ENCODE assay signal across 20 mouse cellular contexts in the genomic region with DNA sequence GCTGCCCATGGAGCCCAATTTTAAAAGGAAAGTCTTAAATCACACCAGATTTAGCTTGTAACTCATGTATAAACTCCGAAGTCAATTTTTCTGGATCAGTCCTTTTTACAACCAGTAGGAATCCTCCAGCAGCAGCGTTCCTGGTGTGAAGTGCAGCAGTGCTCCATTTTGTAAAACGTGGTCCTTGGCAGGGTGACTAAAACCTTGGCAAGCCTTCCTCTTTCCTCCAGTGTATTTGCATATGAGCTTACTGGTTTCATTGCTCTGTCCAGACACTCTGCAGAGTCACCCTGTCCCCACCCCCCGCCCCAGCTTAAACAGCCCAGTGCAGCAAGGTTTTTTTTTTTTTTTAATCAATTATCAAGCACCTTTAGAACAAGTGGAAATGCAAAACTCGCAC.
A peak's percentile ranks its signal among the peaks of the same experiment; 100 is the strongest.
DNase-seq lines count a peak whose midpoint lies in the region; ATAC-seq lines count a peak whose summit lies in the region.
"Had no signal": no experiment of that assay in that cellular context is flagged by ENCODE, and none has a peak within 500 bp of the region (broad histone marks: within the 10 kb centered on the region; RNA-seq: fewer than 3 reads in every experiment).

No protein-coding gene starts in this region.

- H3K27ac ChIP-seq in forebrain, embryonic 14.5 days (ENCODE audit: low read depth, low read length), result no peak overlapping the region
- H3K27ac ChIP-seq in forebrain, embryonic 11.5 days (ENCODE audit: low read depth, low read length), result no peak overlapping the region
- H3K27ac ChIP-seq in limb, embryonic 13.5 days, result no peak overlapping the region
- no peak overlapping the region for H3K27ac ChIP-seq in limb, embryonic 10.5 days
- H3K27ac ChIP-seq: liver, embryonic 15.5 days; lung, embryonic 15.5 days; stomach, embryonic 15.5 days had no signal

- WGBS in forebrain, embryonic 14.5 days, result 45% methylated on average over 5 of the region's 5 CpGs
- WGBS in forebrain, embryonic 11.5 days, result 69% methylated on average over 5 of the region's 5 CpGs
- WGBS in limb, embryonic 13.5 days, result 44% methylated on average over 5 of the region's 5 CpGs
- 76% methylated on average over 5 of the region's 5 CpGs for WGBS in limb, embryonic 10.5 days

- no peaks in the 10 kb centered on the region; the same call in 1 of the 2 replicates for H3K4me1 ChIP-seq in forebrain, embryonic 14.5 days (ENCODE audit: control insufficient read depth, insufficient read depth, low read length)
- H3K4me1 ChIP-seq in forebrain, embryonic 11.5 days (replicated peaks; ENCODE audit: control insufficient read depth, insufficient read depth, low read length), result no peaks in the 10 kb centered on the region
- 0 out of 2 replicates have a peak, but pooled peaks cover 3% of the 10 kb centered on the region for H3K4me1 ChIP-seq in limb, embryonic 13.5 days
- no peaks in the 10 kb centered on the region for H3K4me1 ChIP-seq in limb, embryonic 10.5 days
- H3K4me1 ChIP-seq: liver, embryonic 15.5 days; lung, embryonic 15.5 days; megakaryocyte, embryonic 14.5 days; stomach, embryonic 15.5 days had no signal

- peak; percentile 58; the same call in 1 of the 2 replicates for ATAC-seq in forebrain, embryonic 14.5 days
- ATAC-seq in forebrain, embryonic 11.5 days (replicated peaks; ENCODE audit: low FRiP score), result no peak
- ATAC-seq in limb, embryonic 13.5 days (ENCODE audit: low FRiP score, low read depth), result peak; percentile 36; the same call in 1 of the 2 replicates
- ATAC-seq: intestine, postnatal 0 days had no signal

- intact Hi-C loops in gastrocnemius, postnatal 14 days (cut with DNase I; ENCODE audit: low total_unique reads), result no loop called here

- no peak overlapping the region for H3K4me2 ChIP-seq in forebrain, embryonic 14.5 days (ENCODE audit: low read length)
- H3K4me2 ChIP-seq in forebrain, embryonic 11.5 days (ENCODE audit: low read depth, low read length, severe bottlenecking), result no peak overlapping the region
- no peak overlapping the region for H3K4me2 ChIP-seq in limb, embryonic 13.5 days (replicated peaks)
- H3K4me2 ChIP-seq: liver, embryonic 15.5 days; lung, embryonic 15.5 days; stomach, embryonic 15.5 days had no signal

- H3K4me3 ChIP-seq in forebrain, embryonic 14.5 days (ENCODE audit: low read depth, low read length), result no peak overlapping the region
- no peak overlapping the region for H3K4me3 ChIP-seq in forebrain, embryonic 11.5 days (ENCODE audit: low read depth, low read length)
- no peak overlapping the region for H3K4me3 ChIP-seq in limb, embryonic 13.5 days
- no peak overlapping the region for H3K4me3 ChIP-seq in limb, embryonic 10.5 days
- H3K4me3 ChIP-seq: liver, embryonic 15.5 days; lung, embryonic 15.5 days; megakaryocyte, embryonic 14.5 days; stomach, embryonic 15.5 days had no signal

- no peaks in the 10 kb centered on the region for H3K27me3 ChIP-seq in forebrain, embryonic 14.5 days (replicated peaks; ENCODE audit: control insufficient read depth, insufficient read depth, low read length)
- no peaks in the 10 kb centered on the region for H3K27me3 ChIP-seq in forebrain, embryonic 11.5 days (ENCODE audit: control insufficient read depth, insufficient read depth, low read length)
- peaks cover 14% of the 10 kb centered on the region for H3K27me3 ChIP-seq in limb, embryonic 13.5 days
- H3K27me3 ChIP-seq in limb, embryonic 10.5 days (ENCODE audit: low read depth, poor library complexity, severe bottlenecking), result no peaks in the 10 kb centered on the region
- H3K27me3 ChIP-seq: liver, embryonic 15.5 days; lung, embryonic 15.5 days; megakaryocyte, embryonic 14.5 days; stomach, embryonic 15.5 days had no signal

- peak; percentile 62 for DNase-seq in forebrain, embryonic 14.5 days (ENCODE audit: low spot score)
- no peak for DNase-seq in forebrain, embryonic 11.5 days (ENCODE audit: low spot score)
- DNase-seq in limb, embryonic 10.5 days (ENCODE audit: low spot score), result no peak
- DNase-seq in right cerebral cortex, postnatal 10 days (ENCODE audit: low spot score in 2 of 2), result peak; percentile 24 to 37
- no peak for DNase-seq in right cerebral cortex, postnatal 14 days
- DNase-seq in gastrocnemius, postnatal 14 days, result no peak
- DNase-seq: adrenal gland, postnatal 10 days; B cell, adult 2 months; cerebellum, adult 9-10 months; kidney, postnatal 36 days; layer of hippocampus, postnatal 36 days; liver; lung, postnatal 36 days; thymus, postnatal 25 days had no signal

- no peaks in the 10 kb centered on the region for H3K36me3 ChIP-seq in forebrain, embryonic 14.5 days (ENCODE audit: control insufficient read depth, insufficient read depth, low read length)
- no peaks in the 10 kb centered on the region for H3K36me3 ChIP-seq in forebrain, embryonic 11.5 days (ENCODE audit: control insufficient read depth, insufficient read depth, low read length)
- H3K36me3 ChIP-seq in limb, embryonic 13.5 days, result no peaks in the 10 kb centered on the region
- no peaks in the 10 kb centered on the region for H3K36me3 ChIP-seq in limb, embryonic 10.5 days
- H3K36me3 ChIP-seq: liver, embryonic 15.5 days; lung, embryonic 15.5 days; stomach, embryonic 15.5 days had no signal

- H3K9ac ChIP-seq in forebrain, embryonic 14.5 days (ENCODE audit: low read length), result no peak overlapping the region
- H3K9ac ChIP-seq in forebrain, embryonic 11.5 days (ENCODE audit: low read length), result no peak overlapping the region
- no peak overlapping the region for H3K9ac ChIP-seq in limb, embryonic 13.5 days
- H3K9ac ChIP-seq: liver, embryonic 15.5 days; lung, embryonic 15.5 days; stomach, embryonic 15.5 days had no signal

- no peaks in the 10 kb centered on the region for H3K9me3 ChIP-seq in forebrain, embryonic 14.5 days (replicated peaks; ENCODE audit: control insufficient read depth, low read length)
- no peaks in the 10 kb centered on the region for H3K9me3 ChIP-seq in forebrain, embryonic 11.5 days (ENCODE audit: control insufficient read depth, low read length)
- H3K9me3 ChIP-seq in limb, embryonic 13.5 days, result no peaks in the 10 kb centered on the region
- H3K9me3 ChIP-seq in limb, embryonic 10.5 days (replicated peaks), result no peaks in the 10 kb centered on the region
- H3K9me3 ChIP-seq: liver, embryonic 15.5 days; lung, embryonic 15.5 days; megakaryocyte, embryonic 14.5 days; stomach, embryonic 15.5 days had no signal

Comparison
In these comparisons a context has a peak if more than half of its experiments do, and no peak if none do; other contexts are left out.
1. DNase-seq: peak in forebrain, embryonic 14.5 days (single experiment) and right cerebral cortex, postnatal 10 days (2 of 2); none in forebrain, embryonic 11.5 days (single experiment), limb, embryonic 10.5 days (single experiment), right cerebral cortex, postnatal 14 days (single experiment) and gastrocnemius, postnatal 14 days (single experiment).